Mouse (Mus musculus): ENCODE data around the gene Znhit1. TPM values are rescaled to one million over a fixed set of nuclear protein-coding genes. Genes with fewer than 3 reads are reported as not detected.
A peak's percentile ranks its signal among the peaks of the same experiment; 100 is the strongest.
"Not testable (repeated sequence)": the region's sequence is repeated elsewhere in the genome, so short reads cannot be mapped to it uniquely, and the experiment has no call there.

Gene Znhit1
- total RNA-seq, 1 experiment from 2014 or later = 28.2 TPM

DNA sequence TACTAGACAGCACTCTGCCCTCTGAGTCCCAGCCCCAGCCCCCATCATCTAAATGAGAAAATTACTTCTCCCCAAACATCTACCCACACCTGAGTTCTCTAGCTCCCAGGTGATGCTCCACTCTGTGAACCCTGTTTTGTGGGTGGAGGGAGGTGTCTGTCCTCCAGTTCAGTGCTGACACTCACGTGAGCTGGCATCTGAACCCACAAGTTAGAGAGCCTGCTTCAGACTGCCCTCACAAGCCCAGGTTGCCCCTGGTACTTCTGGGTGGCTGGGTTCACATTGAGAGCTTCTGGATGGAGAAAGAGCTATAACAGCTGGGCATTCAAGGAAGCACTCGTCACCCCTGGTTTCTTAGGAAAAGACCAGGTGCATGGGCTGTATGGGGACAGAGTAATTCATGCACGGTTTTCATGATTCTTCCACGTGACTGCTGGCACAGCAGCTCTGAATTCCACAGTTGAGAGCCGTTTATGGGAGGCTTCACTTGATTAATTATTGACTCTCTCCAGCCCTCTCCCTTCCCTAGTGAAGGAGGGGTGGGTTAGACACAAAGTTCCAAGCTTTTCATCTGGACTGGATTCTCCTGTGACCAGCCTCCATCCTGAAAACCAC lies 28.7 kb downstream of the Znhit1 start:
- ATAC-seq (replicated peaks; ENCODE audit: low read depth, poor library complexity, severe bottlenecking) = no peak

- ATAC-seq (replicated peaks; ENCODE audit: low read depth, poor library complexity, severe bottlenecking) = no peak
Observed at GRCm38 (mm10) chr5:136957250-136957649, 30.6 kb downstream of the Znhit1 start.

GRCm38 (mm10) chr5:136955622-136956021 lies 32.2 kb downstream of the Znhit1 start:
- no peak for ATAC-seq (replicated peaks; ENCODE audit: low read depth, poor library complexity, severe bottlenecking)

DNA sequence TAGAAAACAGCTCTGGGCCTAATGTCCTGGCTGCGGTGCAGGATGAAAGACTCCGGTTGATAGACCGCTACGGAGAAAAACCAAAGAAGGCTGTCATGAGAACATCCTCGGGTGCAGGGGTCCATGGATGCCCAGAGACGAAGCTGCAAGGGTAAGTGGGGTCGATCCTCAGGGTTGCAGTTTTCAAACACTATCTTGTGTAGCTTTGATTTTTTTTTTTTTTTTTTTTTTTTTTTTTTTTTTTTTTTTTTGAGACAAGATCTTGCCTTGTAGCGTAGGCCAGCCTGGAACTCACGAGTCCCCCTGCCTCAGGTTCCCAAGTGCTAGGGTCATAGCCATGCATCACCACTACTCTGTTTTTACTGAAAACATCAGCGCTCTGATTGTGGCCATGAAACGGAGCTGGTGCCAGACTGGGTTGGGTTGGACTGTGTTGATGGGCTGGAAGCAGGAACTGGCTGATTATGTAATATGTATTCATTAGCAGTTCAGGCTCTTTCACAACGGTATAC lies 34.3 kb downstream of the Znhit1 start:
- ATAC-seq (replicated peaks; ENCODE audit: low read depth, poor library complexity, severe bottlenecking) = peak; percentile 56

- ATAC-seq (replicated peaks; ENCODE audit: low read depth, poor library complexity, severe bottlenecking) = peak; percentile 98
Observed at GRCm38 (mm10) chr5:136953015-136953414, 34.8 kb downstream of the Znhit1 start, which contains the start of gene Fis1. Gene Fis1 (plus strand): TSS chr5:136953275.

DNA sequence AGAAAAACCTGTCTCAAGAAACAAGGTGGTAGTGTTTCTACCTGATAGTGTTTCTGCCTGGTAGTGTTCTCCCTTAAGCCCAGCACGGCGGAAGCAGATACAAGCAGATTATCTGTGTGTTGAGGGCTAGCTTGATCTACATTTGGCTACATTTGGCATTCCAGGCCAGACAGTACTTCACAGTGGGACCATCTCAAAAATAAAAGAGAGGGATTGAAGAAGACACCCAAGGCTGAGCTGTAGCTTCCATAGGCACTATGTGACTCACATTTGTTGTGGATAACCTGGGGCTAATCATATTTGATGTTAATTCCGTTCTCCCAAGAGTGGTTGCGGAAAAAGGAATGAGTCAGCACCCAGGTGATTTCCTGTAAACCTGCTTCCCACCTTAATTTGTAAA lies 35.7 kb downstream of the Znhit1 start:
- ATAC-seq (replicated peaks; ENCODE audit: low read depth, poor library complexity, severe bottlenecking) = no peak

DNA sequence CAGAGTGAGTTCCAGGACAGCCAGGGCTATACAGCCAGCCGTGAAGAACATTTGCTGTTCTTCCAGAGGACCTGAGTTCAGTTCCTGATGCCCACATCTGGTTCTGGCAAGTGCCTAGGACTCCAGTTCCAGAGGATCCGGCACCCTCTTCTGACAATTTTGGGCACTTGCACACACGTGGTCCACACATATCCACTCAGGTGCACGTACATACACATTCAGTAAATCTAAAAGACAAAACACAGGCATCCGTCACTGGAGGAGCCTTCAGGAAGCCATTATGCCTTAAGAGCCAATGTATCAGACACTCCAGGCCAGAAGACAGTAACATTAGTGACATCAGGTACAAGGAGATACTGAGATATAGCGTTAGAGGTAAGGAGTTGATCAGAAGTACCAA lies 37.3 kb downstream of the Znhit1 start:
- ATAC-seq (replicated peaks; ENCODE audit: low read depth, poor library complexity, severe bottlenecking) = no peak

DNA sequence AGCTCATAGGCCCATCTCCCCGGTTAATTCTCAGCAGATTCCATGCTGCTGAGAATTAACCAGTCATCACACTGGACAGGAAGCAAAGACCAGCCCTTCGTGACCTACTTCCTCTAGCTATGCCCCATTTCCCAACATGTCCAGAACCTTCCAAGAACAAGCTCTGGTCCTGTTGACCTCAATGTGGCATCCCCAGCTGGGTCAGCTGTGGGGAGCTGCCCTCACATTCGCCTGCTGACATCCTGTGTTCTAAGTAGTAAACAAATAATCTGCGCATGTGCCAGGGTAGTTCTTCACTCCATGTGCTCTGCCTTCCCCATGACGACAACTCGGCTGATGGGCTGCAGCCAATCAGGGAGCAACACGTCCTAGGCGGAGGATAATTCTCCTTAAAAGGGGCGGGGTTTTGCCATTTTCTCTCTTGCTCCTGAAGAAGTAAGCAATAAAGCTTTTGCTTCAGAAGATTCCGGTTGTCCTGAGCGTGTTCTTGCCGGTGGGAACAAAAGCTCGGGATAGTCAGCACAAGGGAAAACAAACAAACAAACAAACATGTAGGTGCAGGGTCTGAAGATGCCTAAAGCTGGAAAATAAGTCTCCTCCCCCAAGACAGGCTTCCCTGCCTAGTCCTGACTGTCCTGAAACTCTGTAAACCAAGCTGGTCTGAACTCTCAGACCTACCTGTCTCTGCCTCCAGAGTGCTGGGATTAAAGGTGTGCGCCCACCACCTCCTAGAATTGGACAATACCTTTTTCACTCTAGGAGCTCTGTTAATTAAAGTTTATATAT lies 38.1 kb downstream of the Znhit1 start:
- not testable (repeated sequence) for ATAC-seq (replicated peaks; ENCODE audit: low read depth, poor library complexity, severe bottlenecking)

- ATAC-seq (replicated peaks; ENCODE audit: low read depth, poor library complexity, severe bottlenecking) = no peak
Observed at GRCm38 (mm10) chr5:136947874-136948273, 39.9 kb downstream of the Znhit1 start.

DNA sequence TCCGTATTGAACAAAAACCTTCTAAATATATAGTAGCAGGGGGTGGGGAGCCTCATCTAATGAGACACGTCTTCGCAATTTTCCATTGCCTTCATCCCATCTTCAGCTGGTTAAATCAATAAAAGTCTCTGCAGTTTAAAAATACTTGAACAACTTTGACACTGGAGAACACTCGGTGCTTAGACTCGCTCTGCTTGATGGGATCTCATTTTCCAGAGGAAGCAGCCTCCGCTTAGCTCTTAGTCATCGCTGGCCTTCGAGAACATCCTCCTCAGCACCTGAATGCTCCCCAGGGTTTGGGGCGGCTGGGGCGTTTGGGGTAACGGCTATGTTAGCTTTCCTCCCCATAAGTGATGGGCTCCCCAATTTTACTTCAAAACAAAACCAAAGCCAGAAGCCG lies 42.7 kb downstream of the Znhit1 start:
- ATAC-seq (replicated peaks; ENCODE audit: low read depth, poor library complexity, severe bottlenecking) = no peak

- no peak for ATAC-seq (replicated peaks; ENCODE audit: low read depth, poor library complexity, severe bottlenecking)
Observed at GRCm38 (mm10) chr5:136943382-136943781, 44.4 kb downstream of the Znhit1 start.

DNA sequence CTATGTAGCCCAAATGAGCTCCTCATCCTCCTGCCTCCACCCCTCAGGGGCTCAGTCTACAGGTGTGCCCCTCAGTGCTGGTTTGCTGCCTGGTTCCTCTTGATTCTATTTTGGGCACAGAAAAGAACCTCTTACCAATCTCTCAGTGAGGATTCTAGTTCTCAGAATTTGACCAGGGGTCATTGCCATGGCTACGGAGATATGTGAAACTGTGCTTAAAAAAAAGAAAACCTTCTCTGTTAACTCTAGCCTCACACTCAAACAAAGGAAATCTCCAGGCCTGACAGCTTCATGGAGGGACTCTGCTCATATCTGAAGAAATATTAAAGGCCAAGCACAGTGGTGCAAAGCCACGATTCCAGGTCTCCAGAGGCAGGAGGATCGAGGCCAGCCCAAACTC lies 45.0 kb downstream of the Znhit1 start:
- ATAC-seq (replicated peaks; ENCODE audit: low read depth, poor library complexity, severe bottlenecking) = no peak

DNA sequence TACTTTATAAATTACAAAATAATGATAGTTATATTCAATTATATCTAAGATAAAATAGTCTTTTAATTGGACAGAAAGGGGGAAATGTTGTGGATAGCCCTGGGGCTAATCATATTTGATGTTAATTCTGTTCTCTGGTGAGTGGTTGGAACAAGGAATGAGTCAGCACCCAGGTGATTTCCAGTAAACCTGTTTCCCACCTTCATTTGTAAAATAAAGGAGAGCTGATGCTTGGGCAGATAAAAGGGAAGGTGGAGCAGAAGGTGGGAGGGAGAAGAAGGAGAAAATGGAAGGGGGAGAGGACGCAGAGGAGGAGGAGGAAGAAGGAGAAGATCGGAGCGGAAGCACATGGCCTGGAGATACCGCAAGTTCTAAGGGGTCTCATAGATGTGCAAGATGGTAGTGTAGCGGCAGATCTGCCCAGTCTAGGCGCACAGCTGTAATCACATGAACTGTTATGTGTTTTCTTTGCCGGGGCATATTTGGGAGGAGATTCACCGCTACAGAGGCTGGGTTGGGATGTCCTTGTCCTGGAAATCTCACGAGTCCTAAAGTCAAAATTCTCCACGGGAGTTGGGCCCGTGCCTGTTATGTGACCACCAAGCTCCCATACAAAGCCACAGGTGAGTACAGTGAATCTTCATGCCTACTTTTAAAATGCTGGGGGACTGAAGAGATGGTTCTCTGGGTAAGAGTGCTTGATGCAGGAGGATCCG lies 46.8 kb downstream of the Znhit1 start:
- ATAC-seq (replicated peaks; ENCODE audit: low read depth, poor library complexity, severe bottlenecking) = no peak

GRCm38 (mm10) chr5:136940029-136940428 lies 47.8 kb downstream of the Znhit1 start:
- not testable (repeated sequence) for ATAC-seq (replicated peaks; ENCODE audit: low read depth, poor library complexity, severe bottlenecking)

GRCm38 (mm10) chr5:136939284-136939683 lies 48.5 kb downstream of the Znhit1 start:
- no peak for ATAC-seq (replicated peaks; ENCODE audit: low read depth, poor library complexity, severe bottlenecking)

DNA sequence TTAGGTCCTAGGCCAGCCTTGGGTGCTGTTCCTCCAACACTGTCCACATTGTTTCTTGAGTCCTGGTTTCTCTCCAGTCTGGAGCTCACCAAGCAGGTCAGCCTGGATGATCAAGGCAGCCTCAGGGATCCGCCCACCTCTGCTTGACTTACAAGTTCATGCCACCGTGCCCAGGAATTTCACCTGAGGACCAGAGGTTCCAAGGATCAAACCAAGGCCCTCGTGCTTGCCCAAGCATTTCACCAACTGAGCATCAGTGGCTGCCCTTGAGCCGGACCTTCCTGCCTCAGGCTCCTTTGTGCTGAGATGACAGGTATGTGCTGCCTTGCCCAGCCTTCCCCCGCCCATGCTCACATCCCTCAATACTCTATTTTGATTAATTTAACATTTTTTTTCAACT lies 50.2 kb downstream of the Znhit1 start:
- no peak for ATAC-seq (replicated peaks; ENCODE audit: low read depth, poor library complexity, severe bottlenecking)

GRCm38 (mm10) chr5:136936750-136937149 lies 51.1 kb downstream of the Znhit1 start:
- ATAC-seq (replicated peaks; ENCODE audit: low read depth, poor library complexity, severe bottlenecking) = no peak

GRCm38 (mm10) chr5:136935905-136936695 lies 51.7 kb downstream of the Znhit1 start:
- ATAC-seq (replicated peaks; ENCODE audit: low read depth, poor library complexity, severe bottlenecking) = 0 out of 2 replicates have a peak, but pooled peaks have one; percentile 32

- no peak for ATAC-seq (replicated peaks; ENCODE audit: low read depth, poor library complexity, severe bottlenecking)
Observed at GRCm38 (mm10) chr5:136933930-136934329, 53.9 kb downstream of the Znhit1 start.

DNA sequence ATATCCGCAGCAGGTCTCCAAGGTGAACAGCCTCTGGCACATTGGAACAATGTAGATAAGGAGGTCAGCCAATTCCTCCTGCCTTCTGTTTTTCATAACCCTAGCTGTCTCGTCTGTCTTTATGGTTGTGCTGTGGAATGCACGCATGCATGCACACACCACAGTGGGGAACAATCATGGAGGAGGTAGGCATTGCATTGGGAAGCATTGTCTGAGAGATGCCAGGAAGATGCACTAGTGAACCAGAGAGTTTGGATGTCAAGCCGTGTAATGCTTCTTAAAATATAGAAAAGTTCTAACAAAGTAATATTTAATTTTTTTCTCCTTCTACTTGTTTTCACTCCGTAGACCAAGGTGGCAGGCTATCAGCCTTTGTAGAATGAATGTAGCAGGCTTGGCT lies 54.9 kb downstream of the Znhit1 start:
- ATAC-seq (replicated peaks; ENCODE audit: low read depth, poor library complexity, severe bottlenecking) = no peak

Data from common myeloid progenitor, adult 5-6 weeks (primary cell).